Mouse (Mus musculus): ENCODE data around the gene Hes1.
A peak's percentile ranks its signal among the peaks of the same experiment; 100 is the strongest.

Gene Hes1

GRCm38 (mm10) chr16:30063984-30064453, at the start of gene Hes1:
TSS of gene Hes1 (plus strand) at chr16:30064384.
- DNase-seq (ENCODE audit: low spot score in 2 of 2), result peak; percentile 57 to 77

DNA sequence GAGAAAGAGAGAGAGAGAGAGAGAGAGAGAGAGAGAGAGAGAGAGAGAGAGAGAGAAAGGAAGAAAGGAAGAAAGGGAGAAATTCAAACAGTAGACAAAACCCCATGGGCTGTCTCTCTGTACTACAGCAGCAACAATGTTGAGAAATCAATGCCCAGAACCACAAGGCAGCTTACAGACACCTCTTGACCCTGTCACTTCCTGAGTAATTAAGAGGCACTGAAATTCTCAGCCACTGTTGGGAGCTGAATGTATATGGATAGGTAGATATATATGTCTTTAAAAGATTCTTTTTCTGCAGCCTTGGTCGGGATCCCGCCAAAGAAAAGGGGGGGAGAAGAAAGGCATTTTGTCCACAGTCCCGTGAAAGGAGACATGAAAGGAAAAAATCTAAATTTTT, 48.1 kb upstream of the Hes1 start:
- DNase-seq (ENCODE audit: low spot score in 2 of 2), result no peak

DNA sequence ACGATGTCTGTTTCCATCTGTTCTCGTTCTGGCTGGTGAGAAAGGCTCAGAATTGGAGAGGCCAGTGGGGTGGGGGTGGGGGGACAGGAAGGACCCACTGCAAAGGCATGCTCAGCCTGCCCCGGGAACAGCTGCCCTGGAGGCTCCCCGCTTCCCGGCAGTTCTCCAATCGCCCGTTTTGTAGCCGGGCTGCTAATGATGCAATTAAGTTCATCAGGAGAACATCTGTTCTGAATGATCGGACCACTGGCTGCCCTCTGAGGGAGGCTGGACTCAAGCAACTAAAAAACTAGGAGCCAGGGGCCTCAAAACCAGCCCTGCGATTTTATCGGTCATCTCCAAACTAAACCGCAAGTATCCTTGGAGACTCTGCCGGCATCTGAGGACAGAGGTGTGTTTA, 44.1 kb upstream of the Hes1 start:
- DNase-seq (ENCODE audit: low spot score in 2 of 2), result no peak

DNA sequence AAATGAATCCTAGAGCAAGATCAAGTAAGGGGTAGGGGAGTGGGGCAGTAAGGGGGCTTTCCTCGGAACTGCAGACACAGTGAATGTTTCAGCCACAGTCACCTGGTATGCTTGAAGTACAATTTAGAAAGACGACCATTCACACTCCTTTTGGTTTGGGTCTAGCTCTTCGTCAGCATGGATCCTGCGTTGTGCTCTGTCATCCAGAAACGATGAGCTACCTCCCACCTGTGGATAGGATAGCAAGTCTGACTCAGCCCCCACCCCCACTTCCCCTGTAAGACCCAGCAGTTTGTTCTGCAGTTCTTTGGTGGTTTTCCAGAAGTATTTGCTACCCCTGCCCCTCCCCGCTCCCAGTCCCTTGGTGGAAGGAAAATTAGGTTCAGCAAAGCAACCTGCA, 41.8 kb upstream of the Hes1 start:
- no peak for DNase-seq (ENCODE audit: low spot score in 2 of 2)

- DNase-seq (ENCODE audit: low spot score in 2 of 2), result no peak
Observed at GRCm38 (mm10) chr16:30022890-30023797, 41.0 kb upstream of the Hes1 start.

- DNase-seq (ENCODE audit: low spot score in 2 of 2), result no peak
Observed at GRCm38 (mm10) chr16:30024681-30025262, 39.4 kb upstream of the Hes1 start.

DNA sequence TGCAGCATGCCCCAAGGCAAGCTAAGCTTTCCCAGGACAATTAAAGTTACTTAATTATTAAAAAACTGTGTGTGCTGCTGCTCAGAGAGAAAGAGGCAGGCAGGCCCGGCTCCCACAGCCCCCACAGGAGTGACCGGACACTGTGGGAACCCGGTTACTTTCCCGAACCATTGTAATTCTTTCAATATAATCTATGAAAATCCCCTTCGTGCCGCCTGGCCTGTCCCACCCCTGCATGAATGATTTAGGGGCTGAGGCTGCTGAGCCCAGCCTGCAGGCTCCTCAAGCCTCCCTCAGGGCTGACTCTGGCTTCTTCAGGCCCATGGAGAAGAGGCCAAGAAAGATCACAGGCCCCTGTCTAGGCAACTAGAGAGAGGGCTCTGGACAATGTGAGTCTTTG, 36.0 kb upstream of the Hes1 start:
- no peak for DNase-seq (ENCODE audit: low spot score in 2 of 2)

DNA sequence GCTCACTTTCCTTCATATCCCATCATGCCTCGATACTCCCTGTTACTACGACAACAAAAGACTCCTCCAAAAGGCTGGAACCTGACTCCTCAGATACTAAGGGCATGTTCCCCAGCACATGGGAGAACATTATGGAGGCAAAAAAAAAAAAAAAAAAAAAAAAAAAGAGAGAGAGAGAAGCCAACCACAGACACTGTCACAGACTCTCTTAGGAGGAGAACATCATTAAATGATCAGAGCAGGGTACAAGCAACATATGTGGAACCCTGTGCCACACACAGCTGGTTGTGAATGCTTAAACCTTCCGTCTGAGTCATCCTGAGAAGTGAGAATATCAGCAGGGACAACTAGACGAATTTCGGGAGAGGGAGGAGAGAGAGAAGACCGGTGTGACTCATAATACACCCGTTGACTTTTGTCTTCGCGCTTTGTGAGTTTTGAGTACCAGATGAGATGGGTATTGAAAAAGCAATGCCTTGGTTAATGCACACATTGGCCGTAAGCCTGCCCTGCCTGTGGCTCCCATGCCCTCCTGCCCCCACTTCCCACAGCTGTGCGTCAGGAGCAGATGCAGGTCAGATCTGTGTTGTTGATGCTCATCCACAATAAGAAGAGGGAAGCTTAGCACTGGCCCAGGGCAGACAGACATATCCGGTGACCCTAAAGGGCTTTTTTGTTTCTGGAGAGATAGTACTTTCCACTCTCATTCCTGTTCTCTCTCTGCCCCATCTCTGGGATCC, 34.8 kb upstream of the Hes1 start:
- no peak for DNase-seq (ENCODE audit: low spot score in 2 of 2)

DNA sequence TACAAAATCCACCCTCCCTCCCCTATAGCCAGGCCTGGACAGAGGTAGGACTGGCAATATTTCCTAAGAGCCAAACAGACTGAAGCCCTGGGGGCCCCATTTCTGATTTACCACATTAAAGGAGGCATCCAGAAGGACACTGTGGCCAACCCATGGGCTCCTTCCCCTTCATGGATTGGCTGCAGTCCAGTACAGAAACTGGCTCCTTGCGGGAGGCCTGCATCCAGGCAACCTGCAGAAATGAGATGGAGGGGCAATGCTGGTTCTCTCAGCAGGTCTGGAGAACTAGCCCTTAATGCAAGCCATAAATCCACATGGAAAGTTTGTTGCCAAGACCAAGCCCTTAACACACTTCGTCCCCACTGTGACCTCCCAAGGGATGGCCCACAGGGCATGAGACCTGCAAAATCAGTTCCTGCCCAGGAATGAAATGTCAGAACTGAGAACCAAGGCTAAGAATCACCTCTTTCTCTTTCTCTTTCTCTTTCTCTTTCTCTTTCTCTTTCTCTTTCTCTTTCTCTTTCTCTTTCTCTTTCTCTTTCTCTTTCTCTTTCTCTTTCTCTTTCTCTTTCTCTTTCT, 31.8 kb upstream of the Hes1 start:
- no peak for DNase-seq (ENCODE audit: low spot score in 2 of 2)

GRCm38 (mm10) chr16:30033390-30033789, 30.8 kb upstream of the Hes1 start:
- DNase-seq (ENCODE audit: low spot score in 2 of 2), result no peak

GRCm38 (mm10) chr16:30034001-30034400, 30.2 kb upstream of the Hes1 start:
- no peak for DNase-seq (ENCODE audit: low spot score in 2 of 2)

GRCm38 (mm10) chr16:30034521-30034920, 29.7 kb upstream of the Hes1 start:
- DNase-seq (ENCODE audit: low spot score in 2 of 2), result no peak

DNA sequence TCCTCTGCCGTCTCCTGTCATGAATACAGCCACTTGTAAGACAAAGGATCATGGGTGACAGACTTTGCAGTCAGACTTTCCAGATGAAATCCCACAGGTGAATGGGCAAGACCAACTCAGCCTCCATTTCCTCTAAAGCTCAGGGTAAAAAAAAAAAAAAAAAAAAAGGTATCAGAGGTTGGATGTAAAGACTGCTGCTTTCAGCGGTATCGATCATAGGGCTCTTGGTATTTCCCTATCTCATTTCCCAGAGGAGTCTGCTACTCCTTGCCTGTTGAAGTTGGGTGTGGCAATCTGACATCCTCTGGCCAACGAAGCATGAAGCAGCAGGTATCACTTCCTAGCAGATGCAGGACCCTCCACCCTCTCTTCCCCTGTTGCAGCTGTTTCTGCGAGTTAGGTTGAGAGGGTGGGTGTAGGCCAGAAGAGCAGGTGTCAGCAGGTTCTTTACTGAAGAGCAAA, 29.2 kb upstream of the Hes1 start:
- DNase-seq (ENCODE audit: low spot score in 2 of 2), result no peak

GRCm38 (mm10) chr16:30036104-30036503, 28.1 kb upstream of the Hes1 start:
- DNase-seq (ENCODE audit: low spot score in 2 of 2), result no peak

- no peak for DNase-seq (ENCODE audit: low spot score in 2 of 2)
Observed at GRCm38 (mm10) chr16:30038663-30039593, 25.3 kb upstream of the Hes1 start.

GRCm38 (mm10) chr16:30039841-30040240, 24.3 kb upstream of the Hes1 start:
- DNase-seq (ENCODE audit: low spot score in 2 of 2), result no peak

- DNase-seq (ENCODE audit: low spot score in 2 of 2), result no peak
Observed at GRCm38 (mm10) chr16:30042859-30043258, 21.3 kb upstream of the Hes1 start.

DNA sequence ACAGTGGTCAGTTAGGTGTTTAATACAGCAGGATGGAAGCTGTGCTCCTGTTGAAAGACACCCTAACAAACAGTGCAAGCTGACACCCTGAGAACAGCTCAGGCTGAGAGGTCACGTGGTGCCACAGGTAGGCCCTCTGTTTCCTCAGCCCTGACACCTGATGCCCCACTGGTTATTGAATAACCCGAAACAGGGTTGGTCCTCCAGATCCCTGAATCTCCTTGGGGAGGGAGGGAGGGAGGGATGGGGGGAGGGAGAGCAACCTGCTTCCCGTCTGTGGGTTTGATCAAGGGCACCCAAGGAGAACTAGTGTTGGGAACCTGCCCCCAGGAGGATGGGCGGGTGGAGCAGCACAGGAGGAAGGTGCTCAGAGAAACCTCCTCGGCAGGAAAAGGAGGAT, 18.6 kb upstream of the Hes1 start:
- no peak for DNase-seq (ENCODE audit: low spot score in 2 of 2)

DNA sequence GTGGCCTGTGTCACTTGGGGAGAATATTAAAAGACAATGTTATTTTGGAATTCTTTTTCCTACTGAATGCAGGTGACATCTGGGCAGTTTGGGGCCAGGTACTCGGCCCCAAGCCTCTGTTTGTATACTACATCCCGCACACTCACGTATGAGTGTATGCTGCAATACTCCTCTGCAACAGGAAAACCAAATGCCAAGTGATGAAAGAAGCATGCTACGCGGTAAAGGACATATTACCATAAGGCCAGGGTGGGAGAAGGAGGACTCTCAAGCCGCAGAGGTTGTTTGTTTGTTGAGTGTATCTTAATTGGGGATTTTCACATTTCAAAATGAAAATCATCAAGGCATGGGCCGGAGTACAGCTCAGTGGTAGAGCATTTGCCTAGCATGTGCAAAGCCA, 17.2 kb upstream of the Hes1 start:
- no peak for DNase-seq (ENCODE audit: low spot score in 2 of 2)

GRCm38 (mm10) chr16:30047421-30047831, 16.8 kb upstream of the Hes1 start:
- no peak for DNase-seq (ENCODE audit: low spot score in 2 of 2)

Measured in cerebellum, postnatal 4 days (tissue).